Mouse (Mus musculus): ENCODE data around the gene Cyb5r3.

Cyb5r3 gene

GRCm38 (mm10) chr15:83168875-83169771 is 3.3 kb downstream of the Cyb5r3 start:
- no peak for DNase-seq

DNA sequence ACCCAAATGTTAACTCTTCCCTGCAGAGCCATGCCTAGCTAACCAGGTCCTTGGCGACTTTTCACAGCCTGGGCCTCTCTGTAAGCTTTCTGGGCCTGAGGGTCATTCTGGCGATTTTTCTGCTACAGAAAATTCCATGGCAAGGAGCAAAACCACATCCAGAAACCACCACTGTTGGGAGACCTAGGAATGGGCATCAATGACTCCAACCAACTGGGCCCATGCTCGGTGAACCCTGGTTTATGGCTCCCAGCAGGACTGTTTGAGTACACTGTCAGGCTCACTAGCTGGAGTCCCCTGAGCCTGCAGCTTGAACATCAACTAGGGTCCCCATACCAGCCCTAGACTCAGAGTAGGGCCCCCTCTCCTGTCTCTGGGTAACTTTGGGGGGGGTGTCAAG is 4.1 kb downstream of the Cyb5r3 start:
- no peak for DNase-seq

GRCm38 (mm10) chr15:83167550-83168065 is 4.8 kb downstream of the Cyb5r3 start:
- DNase-seq, result no peak

DNA sequence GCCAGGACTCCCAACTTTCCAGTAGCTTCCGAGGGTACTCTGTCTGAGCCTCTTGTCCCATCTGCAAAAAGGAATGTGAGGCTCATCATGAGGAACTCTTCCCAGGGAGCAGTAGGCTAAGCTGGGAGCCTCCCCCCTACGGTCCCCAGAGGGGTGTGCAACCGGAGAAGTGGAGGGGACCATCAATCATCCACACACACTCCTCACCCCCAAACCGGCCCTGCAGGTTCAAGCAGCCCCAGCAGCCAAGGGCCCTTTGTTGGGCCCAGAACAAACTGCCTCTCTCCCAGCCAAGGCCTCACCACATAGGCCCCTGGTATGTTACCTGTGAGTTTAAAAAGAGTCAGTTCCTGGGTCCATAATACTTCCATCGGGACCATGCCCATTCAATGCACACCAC is 5.3 kb downstream of the Cyb5r3 start:
- DNase-seq, result no peak

DNA sequence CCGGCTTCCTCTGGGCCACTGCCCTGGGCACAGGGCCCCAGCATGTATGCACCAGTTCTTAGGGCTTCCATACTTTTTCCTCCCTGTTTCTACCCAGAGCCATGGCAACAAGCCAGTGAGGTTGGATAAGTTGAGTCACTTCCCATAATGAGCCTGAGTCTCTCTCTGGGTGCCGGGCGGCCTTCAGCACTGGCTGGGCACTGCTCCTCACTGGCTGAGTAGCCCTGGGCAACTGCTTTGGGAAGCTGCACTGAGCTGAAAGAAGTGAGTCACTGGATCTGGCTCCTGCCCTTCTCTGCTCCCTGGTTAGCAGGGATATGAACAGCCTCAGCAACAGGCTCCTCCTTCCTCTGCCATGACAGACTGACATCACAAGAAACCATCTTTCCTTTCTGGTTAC is 5.8 kb downstream of the Cyb5r3 start:
- no peak for DNase-seq

DNA sequence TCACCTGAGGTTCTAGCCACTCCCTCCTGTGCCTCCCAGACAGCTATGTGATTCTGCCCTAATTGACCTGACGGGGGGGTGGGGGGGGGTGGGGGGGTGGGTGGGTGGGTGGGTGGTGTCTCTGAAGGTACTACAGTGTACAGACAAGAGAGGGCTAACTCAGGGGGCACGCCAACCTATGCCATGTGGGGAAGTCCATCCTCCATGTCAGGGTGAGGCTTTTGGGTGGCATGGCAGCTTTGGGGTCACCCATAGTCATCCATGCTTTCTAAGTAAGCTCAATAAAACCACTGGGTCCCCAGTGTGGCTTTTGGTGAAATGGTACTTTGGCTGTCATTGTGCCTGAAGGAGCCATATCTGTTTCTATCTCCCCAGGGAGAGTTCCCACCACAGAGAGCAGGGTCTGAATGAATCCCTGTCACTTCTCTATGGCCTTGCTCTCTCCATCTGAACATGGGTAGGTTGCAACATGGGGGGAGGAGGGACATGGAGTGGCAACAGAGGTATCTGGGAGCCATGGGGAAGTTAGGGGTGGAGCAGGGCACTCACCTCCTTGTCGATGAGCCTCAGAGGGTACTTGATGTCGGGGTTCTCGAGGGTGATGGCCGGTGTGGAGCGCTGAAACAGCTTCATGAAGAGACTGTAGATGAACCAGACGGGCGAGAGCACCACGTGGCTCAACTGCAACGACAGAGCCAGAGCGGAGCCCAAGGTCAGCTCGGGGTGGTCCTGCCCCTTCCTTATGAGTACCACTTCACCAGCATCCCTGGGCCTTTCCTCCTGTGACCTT is 6.7 kb downstream of the Cyb5r3 start:
- DNase-seq, result no peak

DNA sequence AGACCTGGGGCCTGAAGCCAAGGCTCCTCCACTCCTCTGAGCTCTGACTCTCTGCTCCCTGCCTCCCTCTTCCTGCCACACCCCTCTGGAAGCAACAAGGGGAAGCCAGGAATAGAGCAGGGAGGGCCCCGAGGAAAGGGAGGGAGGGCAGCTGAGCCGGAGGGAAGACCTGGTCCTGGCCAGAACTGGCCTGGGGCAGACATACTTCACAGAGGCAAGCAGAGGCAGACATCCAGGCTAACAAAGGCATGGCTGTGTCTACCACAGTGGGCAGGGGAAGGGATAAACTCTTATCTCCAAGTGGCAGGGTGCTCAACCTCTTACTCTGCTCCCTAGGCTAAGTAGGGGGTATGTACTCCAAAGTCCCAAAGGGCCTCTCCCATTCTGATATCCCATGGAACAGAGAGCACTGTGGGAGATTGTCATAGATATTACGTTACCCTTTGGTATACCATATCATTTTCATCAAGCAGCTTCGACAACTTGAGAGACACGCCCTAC is 7.4 kb downstream of the Cyb5r3 start:
- DNase-seq, result no peak

GRCm38 (mm10) chr15:83162818-83163485 is 9.4 kb downstream of the Cyb5r3 start:
- DNase-seq, result no peak

GRCm38 (mm10) chr15:83162001-83162400 is 10.4 kb downstream of the Cyb5r3 start:
- DNase-seq, result no peak

GRCm38 (mm10) chr15:83161062-83161748 is 11.2 kb downstream of the Cyb5r3 start:
- DNase-seq, result no peak

DNA sequence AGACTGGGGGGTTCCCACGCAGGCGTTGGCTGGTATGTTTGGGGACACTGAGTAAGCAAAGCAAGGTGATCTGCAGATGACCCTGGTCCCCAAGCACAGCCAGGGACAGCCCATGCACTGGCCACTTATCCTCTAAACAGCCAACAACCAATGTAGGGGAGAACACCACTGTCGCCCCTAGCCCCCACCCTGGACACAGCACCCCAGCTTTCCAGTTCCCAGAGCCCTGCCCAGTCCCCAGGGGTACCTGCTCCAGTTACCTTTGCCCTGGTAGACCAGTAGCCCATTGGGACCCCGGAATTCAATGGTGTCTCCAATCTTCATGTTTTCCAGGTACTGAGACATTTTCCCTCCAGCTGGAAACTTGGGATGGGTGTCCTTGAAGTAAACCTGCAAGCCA is 11.8 kb downstream of the Cyb5r3 start:
- no peak for DNase-seq

DNA sequence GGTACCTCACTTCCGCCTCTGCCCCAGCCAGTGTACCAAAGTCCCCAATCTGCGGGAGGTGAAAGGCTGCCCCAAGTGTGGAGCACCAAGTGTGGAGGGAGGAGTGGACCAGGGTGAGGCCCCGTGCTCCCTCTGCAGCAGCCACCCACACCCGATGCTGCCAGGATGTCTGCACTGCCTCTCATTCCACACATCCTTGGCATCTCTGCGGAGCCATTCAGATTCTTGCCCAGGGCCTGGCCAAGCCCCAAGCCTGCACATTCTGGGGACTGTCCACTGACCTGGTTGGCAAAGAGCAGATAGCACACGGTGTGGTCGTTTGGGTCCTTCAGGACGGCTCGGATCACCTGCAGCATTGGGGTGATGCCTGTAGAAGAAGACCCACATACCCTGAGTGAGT is 12.6 kb downstream of the Cyb5r3 start:
- no peak for DNase-seq

DNA sequence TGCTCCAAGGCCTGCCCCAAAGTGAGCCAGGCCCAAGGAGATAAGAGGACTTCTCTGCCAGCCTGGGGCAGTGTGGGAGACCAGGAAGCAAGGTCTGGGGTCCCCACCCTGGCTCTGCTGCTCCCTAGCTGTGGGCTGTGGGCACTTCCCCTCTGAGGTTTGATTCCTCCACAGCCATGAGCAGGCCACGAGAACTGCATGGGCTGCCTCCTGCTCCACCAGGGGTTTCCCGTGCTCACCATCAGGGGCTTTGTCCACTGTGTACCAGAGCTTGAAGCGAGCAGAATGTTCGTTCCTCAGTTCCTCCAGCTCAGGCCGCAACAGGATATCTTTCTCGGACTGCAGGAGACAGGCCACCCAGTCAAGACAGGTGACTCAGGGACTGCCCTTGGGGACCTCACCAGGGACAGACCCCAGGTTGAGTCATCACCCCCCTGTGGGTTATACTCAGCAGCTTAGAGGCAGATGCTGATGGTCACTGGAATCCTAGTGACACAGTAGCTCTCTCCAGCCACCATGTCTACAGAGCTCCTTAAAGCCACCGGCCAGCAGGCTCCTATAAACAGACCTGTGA is 13.7 kb downstream of the Cyb5r3 start:
- no peak for DNase-seq

DNA sequence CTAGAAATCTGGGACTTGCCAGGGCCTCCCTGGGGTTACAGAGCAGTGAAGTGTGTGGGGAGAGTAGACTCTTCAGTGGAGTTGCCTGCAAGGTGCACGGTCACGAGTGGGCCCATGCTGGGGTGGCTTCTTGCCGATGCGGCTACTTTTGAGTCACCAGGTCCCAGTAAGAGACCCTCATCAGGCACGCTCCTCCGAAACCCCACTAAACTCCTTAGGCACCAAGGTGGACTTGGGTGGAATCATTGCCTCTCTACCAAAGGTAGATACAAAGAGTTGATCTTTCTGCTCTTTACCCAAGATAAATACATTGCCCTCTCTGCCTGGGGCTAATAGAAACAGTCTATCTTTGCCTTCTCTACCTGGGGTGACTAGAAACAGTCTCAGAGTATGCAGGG is 14.7 kb downstream of the Cyb5r3 start:
- DNase-seq, result no peak

- peak; percentile 32 to 65 for DNase-seq
These were observed 15.3 kb downstream of the Cyb5r3 start for GRCm38 (mm10) chr15:83156929-83157666.

DNA sequence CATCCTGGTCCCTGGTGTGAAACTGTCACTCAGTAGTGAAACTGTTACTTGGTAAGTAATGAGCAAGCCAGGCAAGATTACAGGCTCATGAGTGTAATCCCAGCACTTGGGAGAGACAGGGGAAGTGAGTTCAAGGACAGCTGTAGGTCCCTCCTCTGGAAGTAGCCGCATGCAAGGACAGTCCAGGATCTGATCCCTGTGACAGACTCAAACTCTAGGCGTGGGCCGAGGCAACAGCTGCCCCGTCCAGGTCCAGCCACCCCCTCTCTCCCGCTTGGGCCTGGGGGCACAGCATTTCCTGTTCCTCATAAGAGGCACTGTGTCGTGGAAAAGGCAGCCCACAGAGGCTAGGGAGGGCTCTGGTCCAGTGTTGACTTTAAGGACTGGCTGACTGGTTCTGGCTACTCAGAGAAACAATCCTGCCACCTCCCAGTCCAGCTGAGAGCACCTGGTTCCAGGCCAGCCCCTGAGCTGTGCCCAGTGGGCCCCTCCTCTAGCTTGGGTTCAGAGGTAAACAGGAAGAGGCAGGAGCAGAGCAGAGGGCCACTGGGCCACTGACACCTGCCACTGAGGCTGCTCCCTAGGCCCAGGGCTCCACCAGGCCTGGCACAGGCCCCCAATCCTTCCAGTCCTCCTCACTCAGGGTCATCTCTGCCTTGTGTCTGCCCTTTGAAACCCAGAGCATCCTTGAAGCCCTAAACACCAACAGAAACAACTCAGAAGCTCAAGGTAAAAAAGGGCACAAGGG is 16.5 kb downstream of the Cyb5r3 start:
- DNase-seq, result no peak

DNA sequence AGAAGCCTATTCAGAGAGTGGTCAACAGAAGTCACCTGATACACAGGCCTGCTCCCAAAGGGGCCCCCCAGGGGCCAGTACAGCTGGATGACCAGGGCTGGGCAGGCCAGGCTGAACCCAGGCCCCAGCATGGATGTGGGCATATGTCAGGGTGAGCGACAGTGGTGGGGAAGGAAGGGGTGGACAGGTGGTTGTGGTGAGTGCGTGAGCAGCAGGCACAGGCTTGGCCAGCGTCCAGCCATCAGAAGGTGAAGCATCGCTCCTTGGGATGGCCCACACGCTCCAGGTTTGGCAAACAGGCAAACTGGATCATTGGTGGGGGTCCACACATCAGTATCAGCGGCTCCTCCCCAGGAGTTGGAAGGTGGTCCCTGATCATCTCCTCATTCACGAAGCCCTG is 18.1 kb downstream of the Cyb5r3 start:
- no peak for DNase-seq

DNA sequence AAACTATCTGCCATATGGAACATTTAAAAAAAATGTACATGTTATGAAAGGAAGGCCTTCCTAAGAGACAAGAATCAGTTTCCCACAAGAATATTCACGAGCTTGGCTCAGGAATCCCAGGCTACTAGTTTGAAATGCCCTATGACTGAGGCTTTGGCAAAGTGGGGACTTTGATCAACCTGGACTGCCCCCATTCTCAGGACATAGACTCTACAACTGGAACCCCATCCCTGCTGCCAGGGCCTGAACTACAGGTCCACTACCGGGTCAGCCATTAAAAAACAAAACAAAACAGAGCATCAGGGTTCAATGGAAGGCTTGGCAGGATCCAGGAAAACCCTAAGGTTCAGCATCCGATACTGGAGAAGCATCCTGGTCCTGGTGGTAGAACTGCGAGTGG is 21.7 kb downstream of the Cyb5r3 start:
- DNase-seq, result no peak

DNA sequence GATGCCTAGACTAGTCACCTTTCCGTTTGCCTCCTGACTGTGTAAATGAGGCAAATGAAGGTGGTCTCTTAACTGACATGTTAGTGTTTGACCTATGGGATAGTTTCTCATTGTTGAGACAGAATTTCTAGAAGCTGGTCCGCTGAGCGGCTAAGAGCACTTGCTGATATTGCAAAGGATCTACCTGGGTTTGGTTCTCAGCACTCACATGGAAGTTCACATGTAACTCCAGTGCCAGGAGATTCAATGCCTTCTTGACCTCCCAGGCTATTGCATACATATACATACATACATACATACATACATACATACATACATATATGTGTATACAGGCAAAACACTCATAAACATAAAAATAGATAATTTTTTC is 22.3 kb downstream of the Cyb5r3 start:
- no peak for DNase-seq

GRCm38 (mm10) chr15:83149196-83150072 is 23.0 kb downstream of the Cyb5r3 start, which contains the start of gene Poldip3:
TSS of gene Poldip3 (minus strand) at chr15:83149384.
- peak; percentile 95 to 98 for DNase-seq

Measured in spleen, adult 18-20 months (tissue).